Mouse (Mus musculus) embryonic fibroblast, embryonic 13.5 days (primary cell): ENCODE measurements around the gene Gpr153. TPM values are rescaled to one million over a fixed set of nuclear protein-coding genes. Genes with fewer than 3 reads are reported as not detected.
"Not testable (repeated sequence)": the region's sequence is repeated elsewhere in the genome, so short reads cannot be mapped to it uniquely, and the experiment has no call there.

Source experiments
- H3K27ac ChIP-seq: 2 replicates; pipeline ENCODE4 v1.5.1; 2012; ENCODE audit warnings: low read length, control low read depth, inconsistent platforms; ENCODE audit not compliant: insufficient read depth
- H3K4me1 ChIP-seq: 2 replicates; pipeline ENCODE4 v1.6.1; 2011; ENCODE audit warnings: low read length; ENCODE audit not compliant: control insufficient read depth, insufficient read depth
- H3K4me3 ChIP-seq: 2 replicates; pipeline ENCODE4 v1.5.1; 2011; ENCODE audit warnings: mild to moderate bottlenecking, control low read depth, low read length; ENCODE audit not compliant: insufficient read depth
- CTCF ChIP-seq: IDR thresholded peaks from 2 replicates; pipeline ENCODE4 v1.5.1; 2011; ENCODE audit warnings: mild to moderate bottlenecking, control low read depth, low read length, moderate library complexity, borderline replicate concordance; ENCODE audit not compliant: insufficient read depth
- POLR2A ChIP-seq: IDR thresholded peaks from 2 replicates; pipeline ENCODE4 v1.6.1; 2011; ENCODE audit warnings: low read depth, mild to moderate bottlenecking, control low read depth, low read length, moderate library complexity
- polyA plus RNA-seq: library from polyadenylated mRNA; stranded (reverse); fragments of >200 nt; gene quantifications from 2 replicates; pipeline ENCODE4 v1.2.4, GENCODE M21; 2011; ENCODE audit warnings: low read depth; ENCODE audit not compliant: missing spikeins, insufficient read length

Gpr153 gene
- 58.7 and 79.1 TPM in 2 replicates for polyA plus RNA-seq

- TF ChIP-seq CTCF (no peak), POLR2A (peak; percentile 56)
- Histone ChIP-seq H3K4me3 (peak within 1 kb of the TSS; percentile 75), H3K4me1 (peaks cover 13% of the 10 kb centered on the region), H3K27ac (peak within 1 kb of the TSS; percentile 92)
Observed at GRCm38 (mm10) chr4:152273621-152274236, at the start of gene Gpr153. TSS of gene Gpr153 (plus strand) at chr4:152274232.

- Histone ChIP-seq H3K27ac (peak overlapping the region; percentile 55), H3K4me3 (no peak overlapping the region), H3K4me1 (peaks cover 7% of the 10 kb centered on the region; the same call in 1 of the 2 replicates)
- TF ChIP-seq POLR2A (no peak), CTCF (no peak)
Observed at GRCm38 (mm10) chr4:152226901-152227486, 47.0 kb upstream of the Gpr153 start.

- TF ChIP-seq CTCF (no peak), POLR2A (no peak)
- Histone ChIP-seq H3K27ac (peak overlapping the region; percentile 0; the same call in 1 of the 2 replicates), H3K4me3 (no peak overlapping the region), H3K4me1 (0 out of 2 replicates have a peak, but pooled peaks cover 2% of the 10 kb centered on the region)
Observed at GRCm38 (mm10) chr4:152227749-152228527, 46.1 kb upstream of the Gpr153 start.

GRCm38 (mm10) chr4:152230331-152230730 lies 43.7 kb upstream of the Gpr153 start:
- not testable (repeated sequence) for H3K4me3 ChIP-seq, H3K27ac ChIP-seq, H3K4me1 ChIP-seq

GRCm38 (mm10) chr4:152231326-152231725 lies 42.7 kb upstream of the Gpr153 start:
- Histone ChIP-seq H3K4me1 (0 out of 2 replicates have a peak, but pooled peaks cover 2% of the 10 kb centered on the region), H3K4me3 (no peak overlapping the region), H3K27ac (no peak overlapping the region)
- TF ChIP-seq POLR2A (no peak), CTCF (no peak)

GRCm38 (mm10) chr4:152232411-152232903 lies 41.6 kb upstream of the Gpr153 start:
- Histone ChIP-seq H3K4me3 (no peak overlapping the region), H3K4me1 (no peaks in the 10 kb centered on the region), H3K27ac (no peak overlapping the region)
- no peak for TF ChIP-seq CTCF
- TF ChIP-seq POLR2A: no peak

GRCm38 (mm10) chr4:152239974-152240373 lies 34.1 kb upstream of the Gpr153 start:
- Histone ChIP-seq H3K27ac (no peak overlapping the region), H3K4me3 (no peak overlapping the region), H3K4me1 (no peaks in the 10 kb centered on the region)
- no peak for TF ChIP-seq CTCF

GRCm38 (mm10) chr4:152243241-152243891 lies 30.7 kb upstream of the Gpr153 start:
- no peak overlapping the region for H3K4me3 ChIP-seq
- no peak for TF ChIP-seq POLR2A
- TF ChIP-seq CTCF: no peak
- H3K4me1 ChIP-seq: no peaks in the 10 kb centered on the region
- H3K27ac ChIP-seq: no peak overlapping the region

- H3K27ac ChIP-seq: no peak overlapping the region
- H3K4me1 ChIP-seq: no peaks in the 10 kb centered on the region
- H3K4me3 ChIP-seq: no peak overlapping the region
- TF ChIP-seq POLR2A: no peak
- no peak for TF ChIP-seq CTCF
Observed at GRCm38 (mm10) chr4:152243969-152244368, 30.1 kb upstream of the Gpr153 start.
